Mouse (Mus musculus): ENCODE data around the gene Slc39a3.
"Not testable (repeated sequence)": the region's sequence is repeated elsewhere in the genome, so short reads cannot be mapped to it uniquely, and the experiment has no call there.

Gene Slc39a3

GRCm38 (mm10) chr10:81036988-81037580 is at the start of gene Slc39a3:
TSS of gene Slc39a3 (minus strand) at chr10:81037426.
- peak; percentile 100 for DNase-seq (ENCODE audit: low read depth, low spot score)

GRCm38 (mm10) chr10:81087021-81087420 is 49.8 kb upstream of the Slc39a3 start:
- DNase-seq (ENCODE audit: low read depth, low spot score): peak; percentile 88

- DNase-seq (ENCODE audit: low read depth, low spot score): peak; percentile 92
These were observed 45.1 kb upstream of the Slc39a3 start for GRCm38 (mm10) chr10:81082168-81082960.

GRCm38 (mm10) chr10:81080008-81080655 is 42.9 kb upstream of the Slc39a3 start:
- DNase-seq (ENCODE audit: low read depth, low spot score): no peak

DNA sequence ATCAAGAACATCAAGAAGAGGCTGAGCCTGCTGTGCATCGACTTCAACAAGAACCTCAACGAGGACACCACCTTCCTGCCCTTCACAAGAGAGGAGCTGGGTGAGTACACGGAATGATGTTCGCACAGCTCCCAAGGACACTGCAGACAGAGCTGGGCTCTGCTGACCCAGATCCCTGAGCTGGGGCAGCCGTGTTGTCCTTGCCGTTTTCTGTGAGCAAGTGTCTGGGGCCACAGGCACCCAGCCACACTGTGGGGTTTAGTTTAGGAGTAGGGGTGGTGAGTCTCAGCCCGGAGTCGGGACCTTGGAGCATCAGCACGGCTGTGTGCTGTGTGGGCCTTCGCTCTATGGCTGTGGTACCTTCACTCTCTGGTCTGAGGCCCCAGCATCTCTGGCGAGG is 40.7 kb upstream of the Slc39a3 start:
- no peak for DNase-seq (ENCODE audit: low read depth, low spot score)

- no peak for DNase-seq (ENCODE audit: low read depth, low spot score)
These were observed 39.1 kb upstream of the Slc39a3 start for GRCm38 (mm10) chr10:81076356-81076755.

- DNase-seq (ENCODE audit: low read depth, low spot score): no peak
These were observed 38.5 kb upstream of the Slc39a3 start for GRCm38 (mm10) chr10:81075734-81076133.

GRCm38 (mm10) chr10:81073464-81073863 is 36.2 kb upstream of the Slc39a3 start:
- peak; percentile 67 for DNase-seq (ENCODE audit: low read depth, low spot score)

GRCm38 (mm10) chr10:81072290-81072689 is 35.1 kb upstream of the Slc39a3 start:
- DNase-seq (ENCODE audit: low read depth, low spot score): no peak

- peak; percentile 100 for DNase-seq (ENCODE audit: low read depth, low spot score)
These were observed 32.6 kb upstream of the Slc39a3 start, which contains the start of gene Thop1 for GRCm38 (mm10) chr10:81069836-81070235. TSS of gene Thop1 (plus strand) at chr10:81070035.

DNA sequence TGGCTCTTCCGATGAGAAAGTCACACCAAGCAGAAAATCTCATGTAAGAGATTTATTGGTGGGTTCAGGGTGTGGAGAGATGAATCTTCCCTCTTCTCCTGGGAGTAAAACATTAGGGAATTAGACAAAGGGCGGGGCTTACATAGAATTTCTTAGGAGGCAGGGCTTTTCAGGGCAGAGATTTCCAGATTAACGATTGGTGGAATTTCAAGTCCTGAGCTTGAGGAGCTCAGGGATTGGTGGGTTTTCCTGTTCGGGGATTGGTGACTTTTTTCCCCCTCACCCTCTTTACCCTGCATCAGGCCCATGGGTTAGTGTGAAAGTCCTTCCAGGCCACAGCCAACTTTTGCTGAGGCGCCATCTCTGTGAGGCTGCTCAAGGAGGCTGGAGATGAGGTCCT is 31.5 kb upstream of the Slc39a3 start:
- peak; percentile 67 for DNase-seq (ENCODE audit: low read depth, low spot score)

- DNase-seq (ENCODE audit: low read depth, low spot score): not testable (repeated sequence)
These were observed 27.3 kb upstream of the Slc39a3 start for GRCm38 (mm10) chr10:81064519-81064918.

DNA sequence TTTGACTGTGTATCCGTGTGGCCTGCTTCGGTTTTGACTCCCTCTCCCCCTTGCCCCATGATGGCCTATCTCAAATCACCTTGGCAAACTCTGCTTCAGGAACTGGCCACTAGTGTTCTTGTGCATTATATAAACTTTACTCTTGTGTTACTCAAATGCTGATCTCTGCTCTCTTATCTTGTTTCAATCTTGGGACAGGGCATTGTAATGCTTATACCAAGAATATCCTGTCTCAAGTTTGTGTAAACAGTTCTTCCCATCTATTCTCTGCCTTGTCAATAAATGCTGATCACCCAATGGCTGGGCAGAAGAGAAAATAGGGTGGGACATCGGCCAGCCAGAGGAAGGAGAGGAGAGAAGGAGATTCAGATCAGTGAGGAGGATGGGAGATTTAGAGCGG is 25.5 kb upstream of the Slc39a3 start:
- peak; percentile 37 for DNase-seq (ENCODE audit: low read depth, low spot score)

GRCm38 (mm10) chr10:81059603-81060543 is 22.6 kb upstream of the Slc39a3 start, which contains the start of gene Sgta:
TSS of gene Sgta (minus strand) at chr10:81060181.
- DNase-seq (ENCODE audit: low read depth, low spot score): peak; percentile 100

DNA sequence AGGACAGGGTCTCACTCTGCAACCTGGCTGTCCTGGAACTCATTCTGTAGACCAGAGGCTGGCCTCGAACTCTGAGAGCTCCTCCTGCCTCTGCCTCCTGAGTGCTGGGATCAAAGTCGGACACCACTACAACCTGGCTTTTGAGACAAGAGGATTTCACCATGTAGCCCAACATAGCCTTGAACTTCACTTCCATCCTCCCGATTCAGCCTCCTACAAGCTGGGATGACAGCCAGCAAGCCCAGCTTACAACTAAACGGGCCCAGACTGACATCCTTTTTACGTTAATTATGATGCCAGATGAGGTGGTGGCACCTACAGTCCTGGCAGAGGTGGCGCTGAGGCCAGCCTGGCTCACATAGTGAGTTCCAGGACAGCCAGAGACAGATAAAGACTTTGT is 21.7 kb upstream of the Slc39a3 start:
- DNase-seq (ENCODE audit: low read depth, low spot score): no peak

GRCm38 (mm10) chr10:81057406-81058130 is 20.3 kb upstream of the Slc39a3 start:
- DNase-seq (ENCODE audit: low read depth, low spot score): no peak

GRCm38 (mm10) chr10:81055802-81056340 is 18.6 kb upstream of the Slc39a3 start:
- not testable (repeated sequence) for DNase-seq (ENCODE audit: low read depth, low spot score)

- no peak for DNase-seq (ENCODE audit: low read depth, low spot score)
These were observed 17.9 kb upstream of the Slc39a3 start for GRCm38 (mm10) chr10:81055169-81055568.

DNA sequence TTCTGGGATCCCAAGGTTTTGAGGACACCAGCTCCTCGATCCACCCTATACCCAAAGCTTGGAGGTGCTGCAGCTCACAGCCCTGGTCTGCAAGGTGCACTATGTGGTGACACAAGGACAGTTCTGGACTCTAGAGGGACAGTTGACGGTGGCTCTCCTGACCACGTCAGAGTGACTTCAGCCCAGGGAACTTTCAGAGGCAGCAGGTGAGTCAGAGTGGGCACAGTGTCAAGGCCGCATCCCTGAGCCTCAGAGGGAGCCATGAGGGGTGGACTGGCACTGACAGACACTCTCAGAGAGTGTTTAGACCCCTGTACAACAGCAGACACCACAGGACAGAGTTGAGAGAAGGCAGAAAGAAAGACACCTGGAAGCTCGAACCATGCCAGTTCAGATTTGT is 15.4 kb upstream of the Slc39a3 start:
- DNase-seq (ENCODE audit: low read depth, low spot score): no peak

- DNase-seq (ENCODE audit: low read depth, low spot score): no peak
These were observed 13.9 kb upstream of the Slc39a3 start for GRCm38 (mm10) chr10:81051133-81051532.

Measured in ES-CJ7 (cell line).